Mouse (Mus musculus) intestine, embryonic 15.5 days (tissue): ENCODE measurements at regions not wholly inside any gene's neighbourhood (a gene's known extent, or its start where the extent isn't known, plus 50 kb on each side); places are given as distances from the start of the nearest gene placed in this dataset.

Source experiments
- ATAC-seq: fragments of 200-750 bp; cut with Nextera tagmentation; 2 replicates; pipeline ENCODE4 v1.8.0; 2017; ENCODE audit warnings: moderate TSS enrichment, moderate library complexity
- H3K27ac ChIP-seq: fragments of 300-500 bp; sonication (generic); 2 replicates; pipeline ENCODE4 v1.5.1; 2015; ENCODE audit warnings: mild to moderate bottlenecking, inconsistent platforms
- H3K27me3 ChIP-seq: fragments of 300-500 bp; sonication (generic); replicated peaks from 2 replicates; pipeline ENCODE4 v1.6.1; 2015; ENCODE audit warnings: inconsistent platforms
- H3K36me3 ChIP-seq: fragments of 300-500 bp; sonication (generic); 2 replicates; pipeline ENCODE4 v1.6.1; 2015; ENCODE audit warnings: inconsistent platforms
- H3K4me1 ChIP-seq: fragments of 300-500 bp; sonication (generic); replicated peaks from 2 replicates; pipeline ENCODE4 v1.6.1; 2015; ENCODE audit warnings: inconsistent platforms
- H3K4me2 ChIP-seq: fragments of 300-500 bp; sonication (generic); replicated peaks from 2 replicates; pipeline ENCODE4 v1.6.1; 2015; ENCODE audit warnings: mild to moderate bottlenecking, inconsistent platforms
- H3K4me3 ChIP-seq: fragments of 300-500 bp; sonication (generic); replicated peaks from 2 replicates; pipeline ENCODE4 v1.5.1; 2015; ENCODE audit warnings: inconsistent platforms
- H3K9ac ChIP-seq: fragments of 300-500 bp; sonication (generic); 2 replicates; pipeline ENCODE4 v1.6.1; 2015; ENCODE audit warnings: inconsistent platforms
- H3K9me3 ChIP-seq: fragments of 300-500 bp; sonication (generic); 2 replicates; pipeline ENCODE4 v1.6.1; 2016; ENCODE audit warnings: inconsistent platforms
- WGBS: fragments of 180-500 bp; shearing (Covaris S2); methylation state at CpG from one replicate; pipeline ENCODE4 v1.1.7; 2015; 5-methylcytosine and 5-hydroxymethylcytosine counted together

DNA sequence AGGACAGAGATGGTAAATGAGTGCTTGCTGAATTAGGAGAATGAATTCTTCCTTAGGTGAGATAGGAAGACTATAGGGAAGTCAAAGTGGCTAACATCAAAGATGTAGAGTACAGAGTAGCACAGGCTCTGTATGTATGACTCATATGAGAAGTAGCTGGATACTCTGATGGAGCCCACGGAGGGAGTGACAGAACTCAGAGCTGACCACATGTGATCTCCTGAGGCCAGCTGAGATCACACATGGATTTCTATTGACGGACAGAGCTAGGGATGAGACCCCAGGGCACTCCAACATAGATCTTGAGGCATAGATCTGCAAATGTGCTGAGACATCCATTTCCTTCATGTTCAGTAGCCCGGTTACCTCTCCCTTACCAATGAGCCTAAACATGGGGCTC is 66.0 kb downstream of the Cops8 start:
- 88% methylated on average over 3 of the region's 3 CpGs for WGBS
- no peak overlapping the region for H3K4me2 ChIP-seq
- no peaks in the 10 kb centered on the region for H3K36me3 ChIP-seq
- ATAC-seq = no peak
- no peaks in the 10 kb centered on the region for H3K27me3 ChIP-seq
- H3K9me3 ChIP-seq = no peaks in the 10 kb centered on the region
- no peak overlapping the region for H3K4me3 ChIP-seq
- H3K9ac ChIP-seq = no peak overlapping the region
- no peak overlapping the region for H3K27ac ChIP-seq
- no peaks in the 10 kb centered on the region for H3K4me1 ChIP-seq

DNA sequence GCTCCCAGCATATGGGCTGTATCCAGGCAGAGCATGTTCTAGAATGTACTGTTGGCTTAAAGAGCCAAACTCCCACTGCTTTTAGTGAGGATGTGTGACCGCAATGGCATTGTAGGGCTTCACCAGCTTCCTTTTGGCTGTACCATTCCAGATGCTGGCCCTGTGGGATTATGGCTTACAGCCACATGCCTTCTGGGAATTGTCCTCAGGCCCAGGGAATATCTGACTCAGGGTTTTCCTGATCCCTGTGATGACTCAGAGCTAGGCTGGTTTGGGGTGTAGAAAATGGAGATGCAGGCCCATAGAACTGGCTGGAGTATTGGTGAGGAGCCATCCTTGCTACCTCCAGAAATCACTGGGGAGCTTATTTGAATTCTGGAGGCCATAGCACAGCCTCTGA is 66.5 kb downstream of the Cops8 start:
- Histone ChIP-seq H3K4me3 (no peak overlapping the region), H3K27ac (no peak overlapping the region), H3K4me1 (no peaks in the 10 kb centered on the region), H3K36me3 (no peaks in the 10 kb centered on the region), H3K9me3 (no peaks in the 10 kb centered on the region), H3K4me2 (no peak overlapping the region), H3K27me3 (no peaks in the 10 kb centered on the region), H3K9ac (no peak overlapping the region)
- no peak for ATAC-seq
- 95% methylated on average over 1 of the region's 1 CpGs for WGBS

DNA sequence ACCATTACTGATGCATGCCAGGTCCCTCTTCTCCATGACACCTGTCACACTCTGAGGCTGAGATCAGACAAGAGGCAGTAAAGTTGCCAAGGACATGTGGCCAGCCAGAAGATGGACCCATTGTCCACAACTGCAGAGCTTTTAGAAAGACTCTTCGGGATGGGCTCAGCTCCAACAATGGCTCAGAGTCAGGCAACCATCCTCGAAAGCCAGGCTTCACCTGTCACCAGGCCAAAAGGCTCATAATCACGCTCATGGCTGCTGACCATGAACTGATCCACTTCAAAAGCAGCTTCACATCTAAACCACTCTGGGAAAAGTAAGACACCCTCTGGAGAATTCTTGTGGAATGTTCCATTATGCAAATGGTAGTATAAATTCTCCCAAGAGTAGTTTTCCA is 67.6 kb downstream of the Cops8 start:
- H3K27ac ChIP-seq = no peak overlapping the region
- WGBS = 84% methylated on average over 3 of the region's 3 CpGs
- H3K36me3 ChIP-seq = no peaks in the 10 kb centered on the region
- no peak for ATAC-seq
- no peaks in the 10 kb centered on the region for H3K9me3 ChIP-seq
- no peaks in the 10 kb centered on the region for H3K27me3 ChIP-seq
- H3K9ac ChIP-seq = no peak overlapping the region
- H3K4me1 ChIP-seq = no peaks in the 10 kb centered on the region
- H3K4me3 ChIP-seq = no peak overlapping the region
- H3K4me2 ChIP-seq = no peak overlapping the region

DNA sequence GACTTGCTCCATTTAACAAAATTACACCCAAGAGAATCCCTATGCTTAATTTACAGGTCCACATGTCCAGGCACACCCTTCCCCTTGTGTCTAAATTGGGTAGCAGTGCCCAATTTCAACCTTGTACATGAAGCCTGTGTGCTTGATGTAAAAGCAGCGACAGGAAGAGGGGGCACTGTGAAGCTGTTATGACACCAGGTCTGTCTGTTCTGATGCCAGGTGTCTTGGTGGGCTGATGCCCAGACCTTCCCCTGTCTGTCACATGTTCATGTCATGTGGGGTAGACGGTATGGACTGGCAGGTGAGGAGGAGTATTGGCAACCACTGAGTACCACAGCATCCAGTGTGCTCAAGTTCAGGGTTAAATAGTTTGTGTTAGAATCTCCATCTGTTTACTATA is 71.0 kb downstream of the Cops8 start:
- WGBS = 58% methylated on average over 2 of the region's 2 CpGs
- no peaks in the 10 kb centered on the region for H3K36me3 ChIP-seq
- no peak overlapping the region for H3K4me3 ChIP-seq
- peaks cover 11% of the 10 kb centered on the region; the same call in 1 of the 2 replicates for H3K4me1 ChIP-seq
- H3K27ac ChIP-seq = no peak overlapping the region
- no peak overlapping the region for H3K4me2 ChIP-seq
- H3K27me3 ChIP-seq = no peaks in the 10 kb centered on the region
- no peak for ATAC-seq
- H3K9ac ChIP-seq = no peak overlapping the region
- H3K9me3 ChIP-seq = no peaks in the 10 kb centered on the region

DNA sequence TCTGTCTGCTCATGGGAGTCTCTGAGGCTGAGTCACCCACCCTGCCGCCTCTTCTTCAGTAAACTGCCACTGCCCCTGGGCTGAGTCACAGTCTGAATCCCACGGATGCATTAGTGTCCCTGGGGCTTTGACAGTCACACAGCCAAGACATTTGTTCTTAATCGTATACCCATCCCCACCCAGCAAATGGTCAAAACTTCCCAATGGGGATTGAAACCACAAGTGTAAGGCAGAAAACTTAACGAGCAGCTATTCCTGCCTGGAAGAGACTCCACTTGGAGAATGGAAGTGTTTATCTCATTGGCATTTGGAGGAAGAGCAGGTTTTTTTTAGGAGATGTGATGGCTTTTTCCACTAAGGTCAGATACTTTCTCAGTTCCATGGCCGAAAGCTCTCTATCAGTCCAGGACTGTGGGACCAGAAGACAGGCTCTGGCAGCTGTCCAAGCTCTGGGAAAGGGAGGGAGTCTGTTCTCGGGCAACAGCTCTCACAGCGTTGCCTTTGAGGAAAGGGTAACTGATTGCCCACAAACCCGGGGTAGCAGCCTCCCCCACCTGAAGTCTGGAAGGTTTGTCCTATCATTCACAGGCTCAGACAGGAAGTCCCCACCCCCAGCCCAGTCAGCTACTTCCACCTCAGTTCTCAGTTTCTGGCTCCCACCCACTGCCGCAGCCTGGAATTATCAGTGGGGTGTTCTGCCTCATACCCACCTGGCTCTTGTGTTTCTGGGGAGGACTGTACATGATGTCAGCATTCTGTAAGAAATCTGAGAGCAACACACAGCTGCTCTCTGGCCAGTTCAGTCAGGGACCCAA is 73.6 kb downstream of the Cops8 start:
- no peak overlapping the region for H3K4me3 ChIP-seq
- H3K9ac ChIP-seq = no peak overlapping the region
- no peaks in the 10 kb centered on the region for H3K9me3 ChIP-seq
- H3K4me1 ChIP-seq = peaks cover 18% of the 10 kb centered on the region; the same call in 1 of the 2 replicates
- 28% methylated on average over 9 of the region's 9 CpGs for WGBS
- no peak overlapping the region for H3K4me2 ChIP-seq
- H3K36me3 ChIP-seq = no peaks in the 10 kb centered on the region
- ATAC-seq = peak; percentile 43; the same call in 1 of the 2 replicates
- peak overlapping the region; percentile 44; the same call in 1 of the 2 replicates for H3K27ac ChIP-seq
- no peaks in the 10 kb centered on the region for H3K27me3 ChIP-seq

DNA sequence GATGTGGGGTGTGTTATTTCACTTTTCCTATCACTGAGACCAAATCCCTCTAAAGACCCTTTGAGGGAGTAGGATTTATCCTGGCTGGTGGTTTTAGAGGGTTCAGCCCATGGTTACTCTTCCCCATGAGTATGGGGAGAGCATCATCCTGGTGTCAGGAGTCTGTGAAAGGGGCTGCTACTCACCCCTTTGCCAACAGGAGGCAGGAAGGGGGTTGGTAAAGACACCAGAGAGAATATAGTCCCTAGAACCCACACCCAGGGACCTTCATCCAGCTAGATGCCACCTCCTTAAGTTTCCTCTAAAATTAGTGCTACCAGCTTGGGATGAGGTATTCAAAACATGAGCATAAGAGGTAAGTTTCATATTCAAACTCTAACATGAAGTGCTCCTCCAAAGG is 74.4 kb downstream of the Cops8 start:
- Histone ChIP-seq H3K4me2 (no peak overlapping the region), H3K4me1 (peaks cover 18% of the 10 kb centered on the region; the same call in 1 of the 2 replicates), H3K9ac (no peak overlapping the region), H3K4me3 (no peak overlapping the region), H3K27me3 (no peaks in the 10 kb centered on the region), H3K27ac (no peak overlapping the region), H3K36me3 (no peaks in the 10 kb centered on the region), H3K9me3 (no peaks in the 10 kb centered on the region)
- ATAC-seq = no peak

DNA sequence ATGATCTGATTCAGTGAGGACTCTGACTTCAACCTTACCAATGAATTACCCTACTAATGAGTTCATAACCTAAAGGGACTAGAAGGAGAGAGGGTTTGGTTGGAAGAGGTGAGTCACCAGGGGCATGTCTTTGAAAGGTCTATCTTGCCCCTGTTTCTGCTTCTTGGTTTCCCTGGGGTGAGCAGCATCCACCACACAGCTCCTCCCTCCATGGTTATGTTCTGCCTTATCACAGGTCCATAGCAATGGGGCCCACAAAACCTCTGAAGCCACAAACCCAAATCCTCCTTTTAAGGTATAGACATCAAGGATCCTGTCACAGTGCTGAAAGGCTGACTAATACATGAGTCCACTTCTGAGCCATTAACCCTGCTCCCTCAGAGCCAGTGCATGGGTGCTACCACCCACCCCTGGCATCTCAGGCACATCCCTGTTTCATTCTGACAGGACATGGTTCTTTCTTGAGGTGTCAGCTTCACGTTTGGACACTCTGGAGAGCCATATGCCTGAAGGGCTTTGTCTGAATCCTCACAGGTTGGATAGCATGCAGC is 74.9 kb downstream of the Cops8 start:
- no peaks in the 10 kb centered on the region for H3K36me3 ChIP-seq
- no peak overlapping the region for H3K9ac ChIP-seq
- peaks cover 18% of the 10 kb centered on the region; the same call in 1 of the 2 replicates for H3K4me1 ChIP-seq
- H3K9me3 ChIP-seq = no peaks in the 10 kb centered on the region
- no peak overlapping the region for H3K4me2 ChIP-seq
- no peak for ATAC-seq
- 54% methylated on average over 1 of the region's 1 CpGs for WGBS
- H3K4me3 ChIP-seq = no peak overlapping the region
- H3K27ac ChIP-seq = no peak overlapping the region
- H3K27me3 ChIP-seq = no peaks in the 10 kb centered on the region

DNA sequence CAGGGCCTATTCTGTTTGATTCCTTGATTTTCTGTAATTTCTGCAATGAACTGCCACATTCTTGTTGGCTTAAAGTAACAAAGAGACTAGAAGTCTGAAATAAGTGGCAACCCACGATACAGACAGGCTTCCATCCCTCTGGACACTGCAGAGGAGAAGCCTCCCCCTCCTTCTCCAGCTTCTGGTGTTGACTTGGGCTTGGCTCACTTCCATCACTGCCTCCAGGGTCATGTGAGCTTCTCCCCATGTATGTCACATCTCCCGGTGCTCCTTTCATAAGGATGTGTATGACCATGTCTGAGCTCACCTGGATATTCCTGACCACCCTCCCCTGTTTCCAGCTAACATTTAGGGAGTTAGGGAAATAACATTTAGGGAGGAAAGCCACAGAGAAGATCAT is 75.6 kb downstream of the Cops8 start:
- H3K27ac ChIP-seq = no peak overlapping the region
- no peak for ATAC-seq
- WGBS = 52% methylated on average over 2 of the region's 2 CpGs
- H3K4me2 ChIP-seq = no peak overlapping the region
- no peak overlapping the region for H3K9ac ChIP-seq
- H3K4me1 ChIP-seq = peaks cover 18% of the 10 kb centered on the region; the same call in 1 of the 2 replicates
- H3K36me3 ChIP-seq = no peaks in the 10 kb centered on the region
- H3K4me3 ChIP-seq = no peak overlapping the region
- H3K27me3 ChIP-seq = no peaks in the 10 kb centered on the region
- H3K9me3 ChIP-seq = no peaks in the 10 kb centered on the region

DNA sequence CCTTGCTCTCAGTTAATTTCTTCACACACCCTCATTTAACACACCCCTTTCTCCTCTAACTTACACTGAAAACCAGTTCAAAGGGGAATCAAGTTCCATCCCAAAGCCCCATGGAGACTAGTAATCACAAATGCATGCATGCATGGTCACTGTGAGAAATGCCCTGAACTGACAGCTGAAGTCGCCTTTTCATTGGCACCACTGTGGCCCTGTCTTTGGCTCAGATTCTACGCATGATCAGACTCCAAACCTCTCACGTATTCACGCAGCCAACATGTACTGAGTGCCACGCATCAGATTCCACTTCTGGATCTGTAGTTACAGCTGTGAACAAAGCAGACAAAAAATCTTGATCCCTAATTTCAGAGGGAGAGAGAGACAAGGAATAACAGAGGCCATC is 85.3 kb downstream of the Cops8 start:
- Histone ChIP-seq H3K4me3 (no peak overlapping the region), H3K36me3 (no peaks in the 10 kb centered on the region), H3K27ac (no peak overlapping the region), H3K9ac (no peak overlapping the region), H3K9me3 (no peaks in the 10 kb centered on the region), H3K27me3 (no peaks in the 10 kb centered on the region), H3K4me2 (no peak overlapping the region), H3K4me1 (no peaks in the 10 kb centered on the region; the same call in 1 of the 2 replicates)
- WGBS = 97% methylated on average over 5 of the region's 5 CpGs
- no peak for ATAC-seq

DNA sequence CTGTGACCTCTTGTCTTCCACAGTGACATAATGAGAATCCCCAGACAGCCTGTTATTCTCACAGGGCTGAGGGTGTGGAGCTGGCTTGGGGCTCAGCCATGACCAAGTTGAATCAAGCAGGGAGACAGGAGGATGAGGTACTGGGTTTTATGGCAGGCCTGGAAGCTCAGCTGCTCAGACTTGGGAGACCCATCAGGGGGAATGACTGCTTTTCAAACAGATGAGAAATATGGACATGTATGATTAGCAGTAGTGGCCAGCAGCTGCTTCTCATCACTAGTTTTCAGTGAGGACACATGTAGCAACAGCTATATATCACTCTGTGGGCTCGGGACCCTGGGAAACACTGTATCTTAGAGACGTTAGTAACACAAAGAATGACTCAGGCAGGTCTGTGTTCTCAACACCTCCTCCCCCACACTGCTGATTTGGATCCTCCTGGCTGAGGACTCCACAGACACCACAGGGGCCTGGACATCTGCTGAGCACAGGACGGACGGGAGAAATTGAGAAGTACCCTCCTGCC is 87.9 kb downstream of the Cops8 start:
- H3K9me3 ChIP-seq = no peaks in the 10 kb centered on the region
- H3K4me2 ChIP-seq = no peak overlapping the region
- no peaks in the 10 kb centered on the region for H3K36me3 ChIP-seq
- H3K9ac ChIP-seq = no peak overlapping the region
- no peaks in the 10 kb centered on the region; the same call in 1 of the 2 replicates for H3K4me1 ChIP-seq
- peak overlapping the region; percentile 84 for H3K27ac ChIP-seq
- no peak overlapping the region for H3K4me3 ChIP-seq
- H3K27me3 ChIP-seq = no peaks in the 10 kb centered on the region
- ATAC-seq = peak; percentile 89
- WGBS = 28% methylated on average over 4 of the region's 4 CpGs

DNA sequence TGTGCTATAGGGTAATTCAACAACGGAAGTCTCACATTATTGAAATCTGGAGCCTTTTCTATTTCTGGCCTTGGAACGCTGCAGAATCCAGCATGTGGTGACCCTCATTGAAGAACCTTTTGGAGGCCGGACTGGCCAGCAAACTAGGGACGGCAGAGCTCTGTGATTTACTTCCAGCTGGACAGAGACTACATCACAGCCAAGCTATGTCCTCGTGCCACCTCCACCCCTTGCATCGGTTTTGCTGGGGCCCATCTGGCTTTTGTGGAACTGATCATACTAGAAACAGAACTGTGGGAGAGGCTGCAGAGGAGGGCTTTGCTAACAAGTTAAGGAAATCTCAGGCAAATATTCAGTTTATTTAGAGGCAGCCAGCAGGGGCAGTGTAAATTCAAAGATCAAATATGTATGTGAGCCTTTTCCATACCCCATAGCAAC is 88.4 kb downstream of the Cops8 start:
- Histone ChIP-seq H3K4me1 (no peaks in the 10 kb centered on the region; the same call in 1 of the 2 replicates), H3K36me3 (no peaks in the 10 kb centered on the region), H3K4me3 (no peak overlapping the region), H3K9me3 (no peaks in the 10 kb centered on the region), H3K27me3 (no peaks in the 10 kb centered on the region), H3K4me2 (no peak overlapping the region), H3K9ac (no peak overlapping the region), H3K27ac (peak overlapping the region; percentile 84)
- peak; percentile 60; the same call in 1 of the 2 replicates for ATAC-seq
- 40% methylated on average over 6 of the region's 6 CpGs for WGBS

DNA sequence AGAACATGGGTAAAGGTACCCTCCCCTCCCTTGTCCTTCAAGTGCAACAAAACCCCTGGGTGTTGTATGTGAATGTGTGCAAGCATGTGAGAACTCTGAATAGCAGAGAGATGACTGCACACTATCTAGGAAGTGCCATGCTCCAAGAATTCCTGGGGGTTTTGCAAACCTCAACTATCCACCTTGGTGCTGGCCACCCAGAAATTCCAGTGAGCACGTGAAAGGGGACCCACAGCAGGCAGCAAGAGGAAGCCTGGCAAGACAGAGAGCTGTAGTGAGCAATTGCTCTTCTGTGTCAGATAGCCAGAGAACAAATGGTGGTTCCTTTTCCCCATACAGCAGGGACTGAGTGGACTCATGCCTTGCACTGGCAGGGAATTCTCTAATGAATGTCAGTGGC is 90.1 kb downstream of the Cops8 start:
- H3K27ac ChIP-seq = no peak overlapping the region
- H3K27me3 ChIP-seq = no peaks in the 10 kb centered on the region
- no peak overlapping the region for H3K4me3 ChIP-seq
- no peaks in the 10 kb centered on the region for H3K9me3 ChIP-seq
- no peak overlapping the region for H3K4me2 ChIP-seq
- H3K36me3 ChIP-seq = no peaks in the 10 kb centered on the region
- WGBS = 39% methylated on average over 1 of the region's 1 CpGs
- ATAC-seq = no peak
- H3K9ac ChIP-seq = no peak overlapping the region
- H3K4me1 ChIP-seq = no peaks in the 10 kb centered on the region; the same call in 1 of the 2 replicates
